Comparison of ENCODE assay signal across 8 mouse cellular contexts in genomic region chr1:131384406-131384805, GRCm38 (mm10).
A peak's percentile ranks its signal among the peaks of the same experiment; 100 is the strongest.
DNase-seq lines count a peak whose midpoint lies in the region; ATAC-seq and TF ChIP-seq lines count a peak whose summit lies in the region.

No protein-coding gene starts in this region.

- no peak overlapping the region for H3K4me2 ChIP-seq in hindbrain, postnatal 0 days (ENCODE audit: low read depth, low read length)
- no peak overlapping the region for H3K4me2 ChIP-seq in hindbrain, embryonic 14.5 days (replicated peaks)
- no peak overlapping the region for H3K4me2 ChIP-seq in hindbrain, embryonic 11.5 days (replicated peaks; ENCODE audit: low read depth, low read length)

- no peak for TF ChIP-seq CTCF in hindbrain, postnatal 0 days (IDR thresholded peaks at IDR 0.05; ENCODE audit: low read depth)
- TF ChIP-seq CTCF in G1E (IDR thresholded peaks at IDR 0.05; ENCODE audit: low read depth, low read length), result no peak

- H3K9ac ChIP-seq in hindbrain, postnatal 0 days (replicated peaks; ENCODE audit: low read length), result no peak overlapping the region
- no peak overlapping the region for H3K9ac ChIP-seq in hindbrain, embryonic 14.5 days
- H3K9ac ChIP-seq in hindbrain, embryonic 11.5 days (ENCODE audit: low read depth, low read length), result no peak overlapping the region

- 0 out of 2 replicates have a peak, but pooled peaks cover 7% of the 10 kb centered on the region for H3K4me1 ChIP-seq in hindbrain, postnatal 0 days (ENCODE audit: insufficient read depth, low read length)
- peaks cover 8% of the 10 kb centered on the region; the same call in 1 of the 2 replicates for H3K4me1 ChIP-seq in hindbrain, embryonic 14.5 days (replicated peaks; ENCODE audit: control insufficient read depth, insufficient read depth, low read length)
- peaks cover 17% of the 10 kb centered on the region for H3K4me1 ChIP-seq in G1E (ENCODE audit: insufficient read depth, low read depth, low read length)
- H3K4me1 ChIP-seq in hindbrain, embryonic 11.5 days (replicated peaks; ENCODE audit: control insufficient read depth, insufficient read depth, low read length), result no peaks in the 10 kb centered on the region

- intact Hi-C loops in left cerebral cortex, postnatal 4 days (cut with DNase I), result no loop called here

- no peaks in the 10 kb centered on the region for H3K36me3 ChIP-seq in hindbrain, postnatal 0 days (ENCODE audit: insufficient read depth, low read length)
- no peaks in the 10 kb centered on the region for H3K36me3 ChIP-seq in hindbrain, embryonic 14.5 days (replicated peaks; ENCODE audit: control insufficient read depth, insufficient read depth)
- H3K36me3 ChIP-seq in G1E (replicated peaks), result peaks cover 14% of the 10 kb centered on the region
- no peaks in the 10 kb centered on the region for H3K36me3 ChIP-seq in hindbrain, embryonic 11.5 days (ENCODE audit: control insufficient read depth, insufficient read depth, low read length)

- no peak for ATAC-seq in hindbrain, postnatal 0 days
- ATAC-seq in hindbrain, embryonic 14.5 days (ENCODE audit: low FRiP score), result no peak
- peak; percentile 85 for ATAC-seq in G1E (ENCODE audit: extremely low read depth, insufficient number of reproducible peaks, low FRiP score, poor library complexity, severe bottlenecking)
- ATAC-seq in hindbrain, embryonic 11.5 days (ENCODE audit: low FRiP score), result no peak

- H3K9me3 ChIP-seq in hindbrain, postnatal 0 days (ENCODE audit: low read length), result no peaks in the 10 kb centered on the region
- no peaks in the 10 kb centered on the region for H3K9me3 ChIP-seq in hindbrain, embryonic 14.5 days (ENCODE audit: control insufficient read depth, low read length)
- no peaks in the 10 kb centered on the region for H3K9me3 ChIP-seq in G1E (replicated peaks)
- no peaks in the 10 kb centered on the region for H3K9me3 ChIP-seq in hindbrain, embryonic 11.5 days (ENCODE audit: control insufficient read depth, low read length)

- H3K4me3 ChIP-seq in hindbrain, postnatal 0 days (ENCODE audit: low read length), result no peak overlapping the region
- H3K4me3 ChIP-seq in hindbrain, embryonic 14.5 days (replicated peaks; ENCODE audit: low read length), result no peak overlapping the region
- peak overlapping the region; percentile 5; the same call in 1 of the 2 replicates for H3K4me3 ChIP-seq in G1E (ENCODE audit: low read depth, low read length)
- H3K4me3 ChIP-seq in hindbrain, embryonic 11.5 days (ENCODE audit: low read depth, low read length), result no peak overlapping the region

- WGBS in hindbrain, postnatal 0 days, result 36% methylated on average over 3 of the region's 3 CpGs
- 71% methylated on average over 3 of the region's 3 CpGs for WGBS in hindbrain, embryonic 14.5 days
- WGBS in hindbrain, embryonic 11.5 days, result 69% methylated on average over 3 of the region's 3 CpGs

- peak; percentile 7 for DNase-seq in hindbrain, postnatal 0 days (ENCODE audit: low spot score)
- no peak for DNase-seq in hindbrain, embryonic 14.5 days (ENCODE audit: low spot score)
- peak; percentile 54 for DNase-seq in G1E (ENCODE audit: low spot score)
- DNase-seq in cerebellum, postnatal 10 days, result peak; percentile 27 to 30
- DNase-seq in lung, postnatal 4 days, result peak; percentile 20 to 23
- no peak for DNase-seq in hindbrain, embryonic 11.5 days (ENCODE audit: low spot score)
- no peak for DNase-seq in testis, postnatal 10 days (ENCODE audit: low spot score)
- no peak for DNase-seq in left cerebral cortex, postnatal 4 days

- no peaks in the 10 kb centered on the region for H3K27me3 ChIP-seq in hindbrain, postnatal 0 days (ENCODE audit: insufficient read depth, low read length)
- H3K27me3 ChIP-seq in hindbrain, embryonic 14.5 days (ENCODE audit: control insufficient read depth, insufficient read depth, low read length), result no peaks in the 10 kb centered on the region
- no peaks in the 10 kb centered on the region for H3K27me3 ChIP-seq in G1E (ENCODE audit: insufficient read depth, low read length)
- H3K27me3 ChIP-seq in hindbrain, embryonic 11.5 days (ENCODE audit: control insufficient read depth, insufficient read depth, low read length), result no peaks in the 10 kb centered on the region

- no peak overlapping the region for H3K27ac ChIP-seq in hindbrain, postnatal 0 days
- H3K27ac ChIP-seq in hindbrain, embryonic 14.5 days, result no peak overlapping the region
- H3K27ac ChIP-seq in hindbrain, embryonic 11.5 days (ENCODE audit: low read depth, low read length), result no peak overlapping the region

Comparison
In these comparisons a context has a peak if more than half of its experiments do, and no peak if none do; other contexts are left out.
1. DNase-seq: peak in hindbrain, postnatal 0 days (single experiment), G1E (single experiment), cerebellum, postnatal 10 days (2 of 2) and lung, postnatal 4 days (2 of 2); none in hindbrain, embryonic 14.5 days (single experiment), hindbrain, embryonic 11.5 days (single experiment), testis, postnatal 10 days (single experiment) and left cerebral cortex, postnatal 4 days (single experiment).